Mouse (Mus musculus) testis, adult 2 months (tissue): ENCODE data around the gene Supt4a.

Source experiments
- CTCF ChIP-seq: fragments of 200-500 bp; IDR thresholded peaks from 2 replicates; pipeline ENCODE4 v1.5.1; 2012; ENCODE audit warnings: low read depth, mild to moderate bottlenecking, inconsistent platforms, low read length, moderate library complexity; ENCODE audit not compliant: control insufficient read depth, insufficient read depth, insufficient replicate concordance
- POLR2A ChIP-seq: fragments of 200-500 bp; IDR thresholded peaks from 2 replicates; pipeline ENCODE4 v1.6.1; 2012; ENCODE audit warnings: low read depth, mild to moderate bottlenecking, inconsistent platforms, low read length, moderate library complexity; ENCODE audit not compliant: control insufficient read depth

DNA sequence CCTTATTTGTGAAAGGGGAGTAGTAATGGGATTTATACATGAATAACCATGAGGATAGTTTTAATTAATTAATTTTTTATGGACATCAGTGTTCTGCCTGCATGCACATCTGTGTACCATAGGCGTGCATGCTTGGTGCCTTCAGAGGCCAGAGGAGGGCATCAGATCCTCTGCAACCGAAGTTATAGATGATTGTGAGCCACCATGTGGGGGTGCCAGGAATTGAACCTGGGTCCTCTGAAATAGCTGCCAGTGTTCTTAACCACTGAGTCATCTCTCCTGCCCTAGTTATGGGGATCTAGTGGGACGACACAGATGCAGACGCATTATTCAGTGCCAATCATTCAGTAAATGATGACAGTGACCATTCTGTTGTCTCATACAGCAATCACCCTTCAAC is 14.5 kb upstream of the Supt4a start:
- no peak for TF ChIP-seq POLR2A
- no peak for TF ChIP-seq CTCF
